Mouse (Mus musculus) layer of hippocampus, adult 2 months (tissue): Measurements from ENCODE around the gene Ppm1h. TPM values are rescaled to one million over a fixed set of nuclear protein-coding genes. Genes with fewer than 3 reads are reported as not detected.

Experiments
- DNase-seq, 2 experiments: peaks; one replicate each; pipeline ENCODE4 v3.0.0; 2022; ENCODE audit warnings: low spot score in 2 of 2
- H3K27ac ChIP-seq: fragments of 200-600 bp; 2 replicates; pipeline ENCODE4 v1.8.1; 2022
- H3K4me3 ChIP-seq: fragments of 200-600 bp; 2 replicates; pipeline ENCODE4 v1.8.1; 2022; ENCODE audit warnings: mild to moderate bottlenecking
- CTCF ChIP-seq: fragments of 200-600 bp; conservative IDR thresholded peaks from 2 replicates; pipeline ENCODE4 v1.8.1; 2022; ENCODE audit warnings: antibody characterized with exemption, mild to moderate bottlenecking, moderate library complexity
- total RNA-seq, 2 experiments: library from RNA; stranded (reverse); gene quantifications; 2 replicates each; pipeline ENCODE4 v1.2.3; 2021

The Ppm1h gene
- total RNA-seq, 2 experiments from 2014 or later: 74.8 to 75.3 TPM

DNA sequence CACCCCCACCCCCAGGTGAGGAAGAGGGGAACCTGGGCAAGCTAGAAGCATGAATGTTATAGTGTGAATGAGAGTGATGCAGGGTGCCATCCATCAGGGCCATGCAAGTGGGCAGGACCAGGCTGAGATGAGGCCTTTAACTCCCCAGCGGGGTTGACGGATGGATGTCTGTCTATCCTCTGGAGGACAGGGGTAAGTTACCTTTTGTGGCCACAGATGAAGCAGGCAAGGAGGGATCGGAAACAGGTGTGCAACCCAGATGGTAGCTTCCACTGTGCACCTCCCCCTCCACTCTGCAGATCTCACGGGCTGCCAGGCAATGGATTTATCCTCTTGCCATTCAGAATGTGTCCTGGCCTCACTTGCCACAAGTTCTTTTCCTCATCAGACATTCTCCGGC is 222.8 kb downstream of the Ppm1h start:
- no peak for DNase-seq

DNA sequence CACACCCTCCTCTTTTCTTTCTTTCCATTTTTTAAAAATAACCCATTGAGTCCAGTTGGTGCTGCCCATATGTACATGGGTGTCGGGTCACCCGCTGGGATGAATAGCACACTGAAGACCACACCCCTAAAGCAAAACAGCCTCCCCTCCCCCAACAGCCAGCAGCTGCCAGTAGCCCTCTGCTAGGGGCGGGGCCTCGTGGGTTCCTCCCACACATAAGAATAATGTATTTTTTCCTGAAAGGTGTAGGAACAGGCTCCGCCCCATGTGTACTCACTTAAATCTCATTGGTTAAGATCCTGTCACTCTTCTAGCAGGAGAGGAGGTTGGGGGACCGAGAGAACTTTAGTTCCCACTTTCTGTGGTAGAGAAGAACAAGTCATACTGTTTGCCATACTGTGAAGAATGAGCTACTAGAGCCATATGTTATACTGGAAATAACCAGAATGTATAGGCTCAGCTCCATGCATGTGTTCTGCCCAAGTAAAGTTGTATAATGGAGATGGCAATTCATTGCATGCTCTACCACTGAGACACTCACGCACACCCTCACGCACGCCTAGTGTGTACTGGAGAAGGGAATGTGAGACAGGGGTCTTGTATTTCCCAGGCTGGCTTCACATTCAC is 231.0 kb downstream of the Ppm1h start:
- Histone ChIP-seq H3K27ac (no peak overlapping the region), H3K4me3 (no peak overlapping the region)
- no peak for TF ChIP-seq CTCF
- no peak for DNase-seq

More for the DNA sequence above, 222.8 kb downstream of the Ppm1h start:
- Histone ChIP-seq H3K4me3 (no peak overlapping the region), H3K27ac (0 out of 2 replicates have a peak overlapping the region, but pooled peaks have one; percentile 7)
- TF ChIP-seq CTCF: no peak

DNA sequence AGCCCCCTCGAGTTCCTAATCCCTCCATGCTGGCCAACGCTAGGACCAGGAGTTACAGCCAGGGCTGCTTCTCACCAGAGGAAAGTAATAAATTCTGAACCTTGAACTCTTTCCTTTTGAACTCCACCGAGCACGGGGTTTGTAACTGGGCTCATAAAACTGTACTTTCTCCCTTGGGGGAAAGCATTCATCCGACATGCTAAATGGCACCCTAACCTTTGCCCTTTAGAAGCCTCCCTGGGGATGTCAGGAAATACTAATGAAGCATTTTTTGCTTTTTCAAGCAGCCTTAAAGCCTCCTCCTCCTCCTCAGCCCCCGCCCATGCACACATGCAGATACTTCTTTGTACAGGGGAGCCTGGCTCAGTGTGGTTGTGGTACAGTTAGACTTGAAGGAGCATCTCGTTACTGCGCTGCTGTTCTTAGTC is 232.2 kb downstream of the Ppm1h start:
- no peak for DNase-seq
- no peak for TF ChIP-seq CTCF
- H3K27ac ChIP-seq: peak overlapping the region; percentile 95
- no peak overlapping the region for H3K4me3 ChIP-seq

DNA sequence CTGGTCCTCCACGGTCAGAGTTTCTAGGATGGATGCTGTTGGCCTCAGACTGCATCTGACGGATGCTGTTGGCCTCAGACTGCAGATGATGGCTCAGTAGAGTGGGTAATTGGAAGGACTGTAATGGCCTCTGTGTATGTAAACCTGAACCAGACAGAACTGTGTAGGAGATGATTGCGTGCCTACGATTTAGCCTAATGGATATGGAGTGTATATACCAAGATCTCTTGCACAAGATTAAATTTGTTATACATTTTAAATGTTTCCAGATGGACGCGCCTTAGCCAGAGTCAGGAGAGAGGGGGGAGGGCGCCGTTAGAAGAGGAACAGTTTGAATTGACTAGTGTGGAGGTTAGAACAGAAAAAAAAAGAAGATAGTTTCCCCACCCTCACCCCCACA is 233.1 kb downstream of the Ppm1h start:
- peak overlapping the region; percentile 95 for H3K27ac ChIP-seq
- no peak for TF ChIP-seq CTCF
- DNase-seq: no peak
- H3K4me3 ChIP-seq: peak overlapping the region; percentile 22; the same call in 1 of the 2 replicates

DNA sequence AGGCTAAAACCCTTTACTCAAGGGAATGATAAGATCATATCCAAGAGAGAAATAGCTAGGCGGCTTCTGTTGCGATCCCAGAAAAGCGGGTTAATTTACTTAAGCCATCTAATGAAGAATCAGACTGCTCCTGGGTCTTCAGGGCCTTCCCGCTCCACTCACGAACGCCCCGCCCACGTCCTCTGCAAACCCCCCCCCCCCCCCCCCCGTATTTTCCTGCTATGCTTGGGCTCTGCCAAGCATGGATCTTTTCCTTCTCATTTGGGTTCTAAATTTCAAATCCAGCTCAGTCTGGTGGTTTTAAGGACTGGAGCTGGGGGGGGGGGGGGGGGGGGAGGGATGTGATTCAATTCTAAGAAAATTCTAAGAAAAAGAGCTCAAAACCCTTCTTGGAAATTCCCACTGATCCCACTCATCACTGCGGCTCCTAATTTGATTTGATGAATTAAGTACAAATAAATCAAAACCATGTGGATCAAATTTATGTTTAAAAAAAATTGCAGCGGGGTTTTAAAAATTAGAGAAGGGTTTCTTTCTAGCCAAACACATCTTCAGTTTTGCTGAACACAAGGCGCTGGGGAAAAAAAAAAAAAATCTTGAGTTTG is 233.6 kb downstream of the Ppm1h start:
- H3K27ac ChIP-seq: peak overlapping the region; percentile 95
- no peak for TF ChIP-seq CTCF
- peak overlapping the region; percentile 39 for H3K4me3 ChIP-seq
- DNase-seq: no peak

- DNase-seq: peak; percentile 60 to 89
- Histone ChIP-seq H3K4me3 (peak overlapping the region; percentile 39), H3K27ac (peak overlapping the region; percentile 95)
- TF ChIP-seq CTCF: no peak
These were observed 234.3 kb downstream of the Ppm1h start for GRCm38 (mm10) chr10:122912701-122913368.

- Histone ChIP-seq H3K4me3 (peak overlapping the region; percentile 1; the same call in 1 of the 2 replicates), H3K27ac (peak overlapping the region; percentile 95)
- DNase-seq: no peak
- no peak for TF ChIP-seq CTCF
These were observed 234.8 kb downstream of the Ppm1h start for GRCm38 (mm10) chr10:122913393-122913792.

- TF ChIP-seq CTCF: no peak
- no peak overlapping the region for H3K27ac ChIP-seq
- no peak for DNase-seq
- H3K4me3 ChIP-seq: no peak overlapping the region
These were observed 237.3 kb downstream of the Ppm1h start for GRCm38 (mm10) chr10:122915905-122916304.

DNA sequence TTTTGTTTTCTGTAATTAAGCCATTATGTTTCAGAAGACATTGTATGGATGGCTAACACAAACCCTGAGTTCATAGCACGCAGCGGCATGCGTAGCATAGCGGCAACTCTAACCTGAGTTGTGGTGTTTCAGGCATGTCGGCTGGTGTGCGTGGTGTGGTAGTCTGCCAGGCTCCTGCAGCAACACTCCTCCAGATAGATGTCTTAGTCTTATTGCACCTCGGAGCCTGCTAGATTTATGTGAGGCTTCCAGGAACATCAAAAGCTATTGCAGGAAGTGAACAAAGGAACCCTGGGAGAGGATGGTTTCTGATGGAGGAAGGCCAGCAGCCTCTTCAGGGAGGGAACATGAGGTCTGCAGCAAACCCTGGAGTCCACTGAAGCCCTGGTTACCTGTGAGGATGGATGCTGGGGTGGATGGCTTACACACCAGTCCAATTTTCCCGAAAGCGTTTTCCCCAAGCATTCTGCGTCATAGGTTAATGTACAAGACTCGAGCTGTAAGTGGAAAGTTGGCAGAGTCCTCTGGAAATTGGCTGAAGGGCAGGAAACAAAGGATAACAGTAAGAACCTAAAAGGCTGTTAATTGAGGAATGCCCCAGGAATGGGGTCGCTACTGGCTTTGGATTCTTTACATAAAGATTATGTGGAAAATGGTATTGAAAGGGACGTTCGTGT is 239.2 kb downstream of the Ppm1h start:
- Histone ChIP-seq H3K4me3 (no peak overlapping the region), H3K27ac (no peak overlapping the region)
- no peak for DNase-seq
- no peak for TF ChIP-seq CTCF

DNA sequence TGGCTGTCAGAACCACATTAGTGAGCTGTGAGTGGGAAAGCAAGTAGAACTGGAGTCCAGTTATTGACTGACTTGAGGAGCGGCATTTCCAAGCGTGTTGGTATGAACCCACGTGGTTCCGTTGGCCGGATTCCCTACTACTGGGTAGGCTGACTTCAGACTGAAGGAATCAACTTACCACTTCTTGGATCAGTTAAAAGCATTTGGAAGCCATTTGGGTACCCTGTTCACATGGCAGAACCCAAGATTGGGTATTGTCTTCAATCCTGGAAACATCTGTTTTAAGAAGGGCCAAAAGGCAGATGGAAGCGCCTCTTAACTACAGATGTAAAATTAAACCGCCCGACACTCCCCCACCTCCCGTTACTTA is 239.7 kb downstream of the Ppm1h start:
- Histone ChIP-seq H3K4me3 (no peak overlapping the region), H3K27ac (no peak overlapping the region)
- TF ChIP-seq CTCF: no peak
- no peak for DNase-seq

- no peak overlapping the region for H3K4me3 ChIP-seq
- TF ChIP-seq CTCF: no peak
- no peak overlapping the region for H3K27ac ChIP-seq
- DNase-seq: no peak
These were observed 240.2 kb downstream of the Ppm1h start for GRCm38 (mm10) chr10:122918754-122919153.

DNA sequence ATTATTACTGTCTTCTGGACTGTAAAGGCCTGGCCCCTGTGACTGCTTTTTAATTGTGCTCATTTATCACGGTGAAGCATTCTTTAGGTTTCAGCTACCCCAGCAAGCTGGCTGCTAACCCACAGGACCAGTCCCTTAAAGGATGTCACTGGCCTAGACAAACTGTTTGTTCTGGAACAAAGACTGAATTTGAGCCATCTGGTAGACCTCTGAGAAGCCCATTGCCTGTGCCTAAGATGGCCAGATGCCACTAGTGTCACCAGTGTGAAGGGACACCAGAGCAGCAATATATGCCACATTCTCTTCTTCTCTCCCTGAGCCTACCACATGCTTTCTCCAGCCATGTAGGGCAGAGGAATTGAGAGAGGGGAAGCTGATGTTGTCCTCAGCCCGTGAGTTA is 240.9 kb downstream of the Ppm1h start:
- Histone ChIP-seq H3K27ac (0 out of 2 replicates have a peak overlapping the region, but pooled peaks have one; percentile 23), H3K4me3 (no peak overlapping the region)
- no peak for TF ChIP-seq CTCF
- DNase-seq: no peak

DNA sequence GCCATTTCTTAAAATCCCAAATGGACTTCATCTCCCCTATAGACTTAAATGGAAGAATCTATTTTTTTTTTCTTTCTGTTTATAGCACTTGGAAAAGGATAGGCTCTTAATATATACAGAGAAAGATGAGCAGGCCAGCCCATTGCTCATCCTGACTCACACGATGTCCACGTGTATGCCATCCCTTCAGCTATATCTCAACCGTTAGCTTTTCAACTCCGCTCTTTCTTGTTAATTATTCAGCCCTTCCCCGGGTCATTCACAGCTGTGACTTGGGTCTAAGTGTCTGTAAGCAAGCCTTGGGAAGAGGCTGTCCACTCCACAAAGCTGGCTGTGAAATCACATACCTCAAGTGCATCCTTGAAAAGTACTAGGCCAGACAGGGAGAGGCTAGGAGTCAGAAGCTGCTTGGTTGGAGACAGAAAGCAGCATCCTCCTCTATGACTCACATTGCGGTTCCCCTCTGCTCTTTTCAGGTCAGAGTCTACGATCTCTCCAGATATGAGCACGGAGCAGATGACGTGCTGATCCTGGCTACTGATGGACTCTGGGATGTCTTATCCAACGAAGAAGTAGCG is 241.7 kb downstream of the Ppm1h start:
- Histone ChIP-seq H3K27ac (no peak overlapping the region), H3K4me3 (no peak overlapping the region)
- TF ChIP-seq CTCF: no peak
- DNase-seq: no peak
